Comparison of ENCODE assay signal across 15 mouse cellular contexts in the genomic region with DNA sequence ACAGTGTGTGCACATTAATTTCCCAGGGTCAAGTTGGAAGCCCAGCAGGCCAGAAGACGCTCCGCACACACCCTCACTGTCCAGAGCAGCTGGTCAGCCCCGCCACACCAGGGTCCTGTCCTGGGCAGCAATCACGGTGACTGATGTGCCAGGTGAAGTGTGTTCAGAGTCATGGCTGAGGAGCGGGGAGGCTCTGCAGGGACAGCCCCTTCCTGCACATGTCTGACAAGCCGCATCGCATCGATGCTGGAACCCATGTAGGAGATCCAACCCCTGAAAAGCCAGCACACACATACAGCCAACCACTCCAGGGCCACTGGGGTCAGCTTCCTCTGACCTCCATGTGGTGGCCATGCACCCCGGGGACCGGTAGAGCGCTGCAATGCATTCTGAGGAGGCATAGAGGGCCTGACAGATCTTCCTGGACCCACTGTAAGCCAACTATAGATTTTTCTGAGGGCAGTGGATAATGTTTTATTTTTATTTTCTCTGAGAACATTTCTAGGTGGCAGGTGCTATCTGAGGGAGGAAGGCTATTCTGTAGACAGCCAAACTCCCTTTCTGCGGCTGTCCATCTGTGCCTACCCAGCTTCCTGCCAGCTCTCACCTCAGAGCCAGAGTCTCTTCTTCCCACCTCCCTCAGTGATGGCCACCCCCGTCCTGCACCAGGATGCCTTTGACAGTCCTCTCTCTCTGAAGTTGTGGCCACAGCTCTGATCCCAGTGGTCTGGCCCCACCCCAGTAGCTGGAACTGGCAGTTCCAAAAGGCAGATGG. TPM values are rescaled to one million over a fixed set of nuclear protein-coding genes. Genes with fewer than 3 reads are reported as not detected.
A peak's percentile ranks its signal among the peaks of the same experiment; 100 is the strongest.
DNase-seq lines count a peak whose midpoint lies in the region; ATAC-seq and TF ChIP-seq lines count a peak whose summit lies in the region.
"Had no signal": no experiment of that assay in that cellular context is flagged by ENCODE, and none has a peak within 500 bp of the region (broad histone marks: within the 10 kb centered on the region; RNA-seq: fewer than 3 reads in every experiment).

No protein-coding gene starts in this region.

- no peaks in the 10 kb centered on the region for H3K27me3 ChIP-seq in forebrain, embryonic 12.5 days
- H3K27me3 ChIP-seq in forebrain, postnatal 0 days (ENCODE audit: insufficient read depth, low read length) = no peaks in the 10 kb centered on the region

- no peak for TF ChIP-seq POLR2A in cortical plate, adult 2 months (IDR thresholded peaks at IDR 0.05; ENCODE audit: extremely low read depth, insufficient read depth, low read length)

- 90% methylated on average over 13 of the region's 13 CpGs for WGBS in forebrain, embryonic 12.5 days
- WGBS in forebrain, postnatal 0 days = 88% methylated on average over 13 of the region's 13 CpGs

- H3K9ac ChIP-seq in forebrain, embryonic 12.5 days = peak overlapping the region; percentile 25; the same call in 1 of the 2 replicates
- H3K9ac ChIP-seq in forebrain, postnatal 0 days = no peak overlapping the region

- no peak for TF ChIP-seq CTCF in forebrain, postnatal 0 days (IDR thresholded peaks at IDR 0.05; ENCODE audit: low read depth)
- no peak for TF ChIP-seq CTCF in left cerebral cortex, adult 2 months (IDR thresholded peaks at IDR 0.05)
- TF ChIP-seq CTCF in cortical plate, adult 2 months (IDR thresholded peaks at IDR 0.05; ENCODE audit: extremely low read depth, insufficient read depth, low read length) = no peak

- H3K36me3 ChIP-seq in forebrain, embryonic 12.5 days (replicated peaks) = peaks cover 58% of the 10 kb centered on the region
- H3K36me3 ChIP-seq in forebrain, postnatal 0 days (ENCODE audit: insufficient read depth) = peaks cover 42% of the 10 kb centered on the region

- no peak overlapping the region for H3K4me2 ChIP-seq in forebrain, embryonic 12.5 days
- no peak overlapping the region for H3K4me2 ChIP-seq in forebrain, postnatal 0 days (ENCODE audit: low read depth)
- H3K4me2 ChIP-seq: liver, embryonic 11.5 days had no signal

- DNase-seq in forebrain, postnatal 0 days = no peak
- peak in 1 of 2 experiments; percentile 63 for DNase-seq in left cerebral cortex, adult 2 months (ENCODE audit: extremely low spot score in 1 of 2, low spot score in 2 of 2)
- no peak for DNase-seq in left cerebral cortex, postnatal 10 days (ENCODE audit: extremely low spot score in 1 of 2, low spot score in 2 of 2)
- peak; percentile 80 for DNase-seq in cerebellum, adult 11 months
- DNase-seq in gastrocnemius, postnatal 36 days = no peak
- DNase-seq in thymus, postnatal 0 days (ENCODE audit: low spot score) = no peak
- DNase-seq: embryo, embryonic 11 days; heart, adult 11 months; kidney, postnatal 25 days; layer of hippocampus, postnatal 36 days; thymus, adult 2 months had no signal

- intact Hi-C loops in left cerebral cortex, adult 2 months (cut with DNase I) = loop anchor here (2.0 kb wide), 1 partner anchor 17 kb away; no protein-coding TSS in a partner anchor
- intact Hi-C loops in left cerebral cortex, postnatal 10 days (cut with DNase I) = no loop called here
- intact Hi-C loops in gastrocnemius, postnatal 36 days (cut with DNase I) = no loop called here

- H3K4me3 ChIP-seq in forebrain, embryonic 12.5 days (replicated peaks) = no peak overlapping the region
- no peak overlapping the region for H3K4me3 ChIP-seq in forebrain, postnatal 0 days (ENCODE audit: low read depth, low read length)
- no peak overlapping the region for H3K4me3 ChIP-seq in left cerebral cortex, adult 2 months
- H3K4me3 ChIP-seq in cortical plate, adult 2 months (ENCODE audit: insufficient read depth, low read length) = no peak overlapping the region

- peaks cover 9% of the 10 kb centered on the region; the same call in 1 of the 2 replicates for H3K4me1 ChIP-seq in forebrain, embryonic 12.5 days
- H3K4me1 ChIP-seq in forebrain, postnatal 0 days (ENCODE audit: insufficient read depth) = no peaks in the 10 kb centered on the region
- H3K4me1 ChIP-seq in cortical plate, adult 2 months (ENCODE audit: control insufficient read depth, insufficient read depth, low read length) = peaks cover 7% of the 10 kb centered on the region

- no peak overlapping the region for H3K27ac ChIP-seq in forebrain, embryonic 12.5 days
- H3K27ac ChIP-seq in forebrain, postnatal 0 days (ENCODE audit: low read depth, low read length) = no peak overlapping the region
- peak overlapping the region; percentile 79 for H3K27ac ChIP-seq in left cerebral cortex, adult 2 months
- H3K27ac ChIP-seq in cortical plate, adult 2 months (ENCODE audit: insufficient read depth, low read length) = peak overlapping the region; percentile 76

- H3K9me3 ChIP-seq in forebrain, embryonic 12.5 days = no peaks in the 10 kb centered on the region
- H3K9me3 ChIP-seq in forebrain, postnatal 0 days (ENCODE audit: low read length) = no peaks in the 10 kb centered on the region

- ATAC-seq in forebrain, embryonic 12.5 days (ENCODE audit: low FRiP score) = no peak
- ATAC-seq in forebrain, postnatal 0 days = no peak
- ATAC-seq: intestine, postnatal 0 days had no signal

RNA-seq across cellular contexts. Expression of gene Unc13d, which starts 15.9 kb away (rescaled TPM):
- polyA plus RNA-seq in forebrain, embryonic 12.5 days (2016; fragmentation: Nextera tagmentation; extraction: Ambion mirVana) = 0.69 and 0.73 TPM in 2 replicates
- total RNA-seq in forebrain, postnatal 0 days (2014; rRNA removed) = 0.46 and 0.86 TPM in 2 replicates
- 0.29 and 0.58 TPM in 2 replicates for polyA plus RNA-seq in forebrain, postnatal 0 days (2015; fragmentation: Nextera tagmentation; extraction: Ambion mirVana)
- total RNA-seq in left cerebral cortex, adult 2 months (2021) = 1 to 10 TPM; 1.5 to 2.0 TPM
- 1 to 10 TPM in 1 of 2 experiments, under 1 TPM in 1; 0.63 to 1.2 TPM for total RNA-seq in left cerebral cortex, postnatal 10 days (2021)
- polyA plus RNA-seq in cortical plate, adult 2 months (2012; rRNA removed) = 0.96 and 1.3 TPM in 2 replicates
- under 1 TPM; 0.30 to 0.48 TPM for total RNA-seq in gastrocnemius, postnatal 36 days (2021)
- 32.4 and 34.7 TPM in 2 replicates for polyA plus RNA-seq in thymus, postnatal 0 days (2015; fragmentation: Nextera tagmentation; extraction: Ambion mirVana)

RNA-seq across cellular contexts. Expression of gene Wbp2, which starts 25.0 kb away (rescaled TPM):
- 92.3 and 101 TPM in 2 replicates for polyA plus RNA-seq in forebrain, embryonic 12.5 days (2016; fragmentation: Nextera tagmentation; extraction: Ambion mirVana)
- total RNA-seq in forebrain, postnatal 0 days (2014; rRNA removed) = 94.7 and 130 TPM in 2 replicates
- polyA plus RNA-seq in forebrain, postnatal 0 days (2015; fragmentation: Nextera tagmentation; extraction: Ambion mirVana) = 281 and 287 TPM in 2 replicates
- 100 to 1,000 TPM; 387 to 414 TPM for total RNA-seq in left cerebral cortex, adult 2 months (2021)
- total RNA-seq in left cerebral cortex, postnatal 10 days (2021) = 100 to 1,000 TPM; 229 to 234 TPM
- 438 and 447 TPM in 2 replicates for polyA plus RNA-seq in cortical plate, adult 2 months (2012; rRNA removed)
- total RNA-seq in gastrocnemius, postnatal 36 days (2021) = 10 to 100 TPM; 70.1 to 71.0 TPM
- polyA plus RNA-seq in thymus, postnatal 0 days (2015; fragmentation: Nextera tagmentation; extraction: Ambion mirVana) = 75.1 and 97.4 TPM in 2 replicates

RNA-seq across cellular contexts. Expression of gene Unk, which starts 31.7 kb away (rescaled TPM):
- 47.9 and 50.4 TPM in 2 replicates for polyA plus RNA-seq in forebrain, embryonic 12.5 days (2016; fragmentation: Nextera tagmentation; extraction: Ambion mirVana)
- 38.9 and 43.8 TPM in 2 replicates for total RNA-seq in forebrain, postnatal 0 days (2014; rRNA removed)
- 18.7 and 22.5 TPM in 2 replicates for polyA plus RNA-seq in forebrain, postnatal 0 days (2015; fragmentation: Nextera tagmentation; extraction: Ambion mirVana)
- total RNA-seq in left cerebral cortex, adult 2 months (2021) = 10 to 100 TPM; 22.7 to 24.6 TPM
- 10 to 100 TPM; 24.8 to 25.8 TPM for total RNA-seq in left cerebral cortex, postnatal 10 days (2021)
- 31.1 and 33.4 TPM in 2 replicates for polyA plus RNA-seq in cortical plate, adult 2 months (2012; rRNA removed)
- 1 to 10 TPM; 6.0 to 7.1 TPM for total RNA-seq in gastrocnemius, postnatal 36 days (2021)
- polyA plus RNA-seq in thymus, postnatal 0 days (2015; fragmentation: Nextera tagmentation; extraction: Ambion mirVana) = 20.5 and 22.9 TPM in 2 replicates

RNA-seq across cellular contexts. Expression of gene H3f3b, which starts 34.1 kb away (rescaled TPM):
- polyA plus RNA-seq in forebrain, embryonic 12.5 days (2016; fragmentation: Nextera tagmentation; extraction: Ambion mirVana) = 2,341 and 2,432 TPM in 2 replicates
- 730 and 936 TPM in 2 replicates for total RNA-seq in forebrain, postnatal 0 days (2014; rRNA removed)
- 2,422 and 2,718 TPM in 2 replicates for polyA plus RNA-seq in forebrain, postnatal 0 days (2015; fragmentation: Nextera tagmentation; extraction: Ambion mirVana)
- total RNA-seq in left cerebral cortex, adult 2 months (2021) = 100 to 1,000 TPM; 247 to 254 TPM
- 100 to 1,000 TPM; 320 to 336 TPM for total RNA-seq in left cerebral cortex, postnatal 10 days (2021)
- 217 and 235 TPM in 2 replicates for polyA plus RNA-seq in cortical plate, adult 2 months (2012; rRNA removed)
- total RNA-seq in gastrocnemius, postnatal 36 days (2021) = 10 to 100 TPM; 56.1 to 75.3 TPM
- polyA plus RNA-seq in thymus, postnatal 0 days (2015; fragmentation: Nextera tagmentation; extraction: Ambion mirVana) = 2,823 and 2,911 TPM in 2 replicates

RNA-seq across cellular contexts. Expression of gene Galk1, which starts 49.3 kb away (rescaled TPM):
- 98.3 and 107 TPM in 2 replicates for polyA plus RNA-seq in forebrain, embryonic 12.5 days (2016; fragmentation: Nextera tagmentation; extraction: Ambion mirVana)
- total RNA-seq in forebrain, postnatal 0 days (2014; rRNA removed) = 42.6 and 52.2 TPM in 2 replicates
- polyA plus RNA-seq in forebrain, postnatal 0 days (2015; fragmentation: Nextera tagmentation; extraction: Ambion mirVana) = 61.1 and 66.4 TPM in 2 replicates
- total RNA-seq in left cerebral cortex, adult 2 months (2021) = 10 to 100 TPM; 13.3 to 13.9 TPM
- 10 to 100 TPM; 25.6 to 28.1 TPM for total RNA-seq in left cerebral cortex, postnatal 10 days (2021)
- polyA plus RNA-seq in cortical plate, adult 2 months (2012; rRNA removed) = 19.2 and 20.4 TPM in 2 replicates
- total RNA-seq in gastrocnemius, postnatal 36 days (2021) = 1 to 10 TPM; 3.0 to 3.8 TPM
- polyA plus RNA-seq in thymus, postnatal 0 days (2015; fragmentation: Nextera tagmentation; extraction: Ambion mirVana) = 182 and 188 TPM in 2 replicates

Comparison
In these comparisons a context has a peak if more than half of its experiments do, and no peak if none do; other contexts are left out.
1. H3K27ac ChIP-seq: peak in left cerebral cortex, adult 2 months (single experiment) and cortical plate, adult 2 months (single experiment); none in forebrain, embryonic 12.5 days (single experiment) and forebrain, postnatal 0 days (single experiment).